Mouse (Mus musculus): ENCODE data around the gene Cct8.

The Cct8 gene

GRCm38 (mm10) chr16:87445110-87445509 lies 50.6 kb downstream of the Cct8 start:
- DNase-seq (ENCODE audit: low spot score), result no peak

- DNase-seq (ENCODE audit: low spot score), result no peak
Observed at GRCm38 (mm10) chr16:87444071-87444470, 51.6 kb downstream of the Cct8 start.

GRCm38 (mm10) chr16:87443245-87443644 lies 52.4 kb downstream of the Cct8 start:
- no peak for DNase-seq (ENCODE audit: low spot score)

- no peak for DNase-seq (ENCODE audit: low spot score)
Observed at GRCm38 (mm10) chr16:87442291-87442690, 53.4 kb downstream of the Cct8 start.

DNA sequence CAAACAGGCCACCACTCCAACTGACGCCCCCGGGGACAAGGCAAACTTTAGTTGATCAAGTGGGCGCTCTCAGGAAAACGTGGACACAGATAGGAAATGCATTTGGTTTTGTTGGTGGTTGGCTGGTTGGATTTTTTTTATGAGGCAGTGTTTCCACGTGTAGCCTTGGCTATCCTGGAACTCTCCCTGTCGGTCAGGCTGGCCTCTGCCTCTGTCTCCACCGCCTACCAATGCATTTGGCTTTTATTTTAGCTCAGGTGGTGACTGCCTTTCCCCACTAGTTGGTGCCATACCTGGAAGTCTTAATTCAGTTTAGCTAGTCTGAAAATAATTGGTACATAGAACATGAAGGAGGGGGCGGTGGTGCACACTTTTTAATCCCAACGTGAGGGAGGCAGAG lies 54.6 kb downstream of the Cct8 start:
- DNase-seq (ENCODE audit: low spot score), result no peak

- DNase-seq (ENCODE audit: low spot score), result peak; percentile 90
Observed at GRCm38 (mm10) chr16:87440184-87440686, 55.4 kb downstream of the Cct8 start, which contains the start of gene Rwdd2b. Rwdd2b (minus strand) TSS chr16:87440573.

DNA sequence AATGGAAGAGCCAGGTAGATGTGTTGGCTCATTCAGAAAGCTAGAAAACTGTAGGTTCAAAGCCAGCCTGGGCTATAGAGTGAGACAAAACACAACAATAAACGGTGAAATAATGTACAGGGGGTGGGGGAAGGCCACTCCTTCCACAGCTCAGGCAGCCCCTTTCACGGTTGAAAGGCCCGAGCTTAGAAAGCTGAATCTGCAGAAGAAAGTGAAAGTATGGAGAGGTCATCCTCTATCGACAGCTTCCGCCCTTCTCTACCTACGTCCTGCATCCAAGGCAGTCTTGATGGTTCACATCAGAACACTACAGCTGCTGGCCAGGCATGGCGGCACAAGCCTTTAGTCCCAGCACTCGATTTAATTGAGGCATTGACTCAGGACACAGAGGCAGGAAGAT lies 57.0 kb downstream of the Cct8 start:
- DNase-seq (ENCODE audit: low spot score), result no peak

GRCm38 (mm10) chr16:87437096-87437495 lies 58.6 kb downstream of the Cct8 start:
- DNase-seq (ENCODE audit: low spot score), result no peak

DNA sequence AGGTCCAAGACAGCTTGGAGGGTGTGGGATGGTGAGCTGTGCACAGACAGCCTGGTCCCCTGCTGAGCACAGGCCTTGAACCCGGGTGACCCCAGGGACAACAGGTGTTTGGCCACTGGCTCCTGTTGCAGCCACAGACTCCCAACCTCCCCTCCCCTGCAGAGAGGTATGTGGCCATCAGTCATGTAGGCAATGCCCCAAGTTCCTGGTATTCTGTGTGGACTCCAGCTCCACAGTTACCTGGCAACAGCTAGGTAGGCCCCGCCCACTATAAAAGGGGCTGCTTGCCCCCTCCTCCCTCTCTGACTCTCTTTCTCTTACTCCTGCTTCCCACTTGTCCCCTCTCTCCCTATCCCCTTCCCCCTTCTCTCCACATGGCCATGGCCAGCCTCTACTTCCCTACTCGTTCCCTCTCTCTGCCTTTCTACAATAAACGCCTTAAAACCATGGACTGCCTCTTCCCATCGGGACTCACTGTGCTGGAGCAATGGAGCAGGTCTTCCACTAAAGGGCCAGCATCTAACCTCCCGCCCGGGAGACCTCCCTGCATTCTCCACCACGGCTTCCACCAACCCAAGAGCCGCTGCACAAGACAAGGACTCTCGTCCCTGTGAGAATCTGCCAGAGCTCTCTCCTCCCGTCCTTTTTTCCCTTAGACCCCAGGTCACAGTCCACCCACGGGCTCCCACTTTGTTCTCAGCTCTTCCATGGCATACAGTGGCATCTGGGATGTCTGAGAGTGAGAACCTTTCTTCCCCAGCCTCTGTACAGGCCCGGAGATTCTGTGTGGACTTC lies 60.1 kb downstream of the Cct8 start:
- no peak for DNase-seq (ENCODE audit: low spot score)

- no peak for DNase-seq (ENCODE audit: low spot score)
Observed at GRCm38 (mm10) chr16:87434946-87435345, 60.7 kb downstream of the Cct8 start.

GRCm38 (mm10) chr16:87434266-87434665 lies 61.4 kb downstream of the Cct8 start:
- DNase-seq (ENCODE audit: low spot score), result no peak
